Mouse (Mus musculus) adrenal gland, postnatal 0 days (tissue): Measurements from ENCODE around the gene Olfr1130. TPM values are rescaled to one million over a fixed set of nuclear protein-coding genes. Genes with fewer than 3 reads are reported as not detected.

Experiments used
- polyA plus RNA-seq: library from polyadenylated mRNA; unstranded; fragments of >200 nt; fragmentation: Nextera tagmentation; extraction: Ambion mirVana; gene quantifications from 2 replicates; pipeline ENCODE4 v1.2.1, GENCODE M21; 2015

The Olfr1130 gene
- not detected in 2 replicates for polyA plus RNA-seq

GRCm38 (mm10) chr2:87605912-87606311 lies at the start of gene Olfr1130:
Olfr1130 (plus strand) TSS chr2:87606212.

GRCm38 (mm10) chr2:87573602-87574001 lies 32.4 kb upstream of the Olfr1130 start, which contains the start of gene Olfr1129:
Olfr1129 (plus strand) TSS chr2:87573902.

GRCm38 (mm10) chr2:87626804-87627203 lies 20.8 kb downstream of the Olfr1130 start, which contains the start of gene Olfr1131:
Olfr1131 (plus strand) TSS chr2:87627104.

GRCm38 (mm10) chr2:87637435-87637834 lies 31.4 kb downstream of the Olfr1130 start, which contains the start of gene Olfr1132:
Olfr1132 (minus strand) TSS chr2:87637535.

GRCm38 (mm10) chr2:87647274-87647673 lies 41.3 kb downstream of the Olfr1130 start, which contains the start of gene Olfr1133:
Olfr1133 (minus strand) TSS chr2:87647374.

GRCm38 (mm10) chr2:87658360-87658759 lies 52.3 kb downstream of the Olfr1130 start, which contains the start of gene Olfr1134:
Olfr1134 (minus strand) TSS chr2:87658460.

Other genes with a start within 250 kb of the Olfr1130 start
- not detected in 2 replicates for gene Olfr1121, start 236.3 kb upstream of the Olfr1130 start, polyA plus RNA-seq
- gene Olfr1122, start 220.4 kb upstream of the Olfr1130 start, polyA plus RNA-seq = not detected in 2 replicates
- not detected in 2 replicates for gene Olfr1123, start 189.6 kb upstream of the Olfr1130 start, polyA plus RNA-seq
- gene Olfr1124, start 175.9 kb upstream of the Olfr1130 start, polyA plus RNA-seq = 0.08 TPM in 1 of 2 replicates, not detected in the other
- gene Olfr1126, start 152.2 kb upstream of the Olfr1130 start, polyA plus RNA-seq = not detected in 2 replicates
- gene Pramel7, start 109.1 kb upstream of the Olfr1130 start, polyA plus RNA-seq = not detected in 2 replicates
- gene Pramel6, start 99.6 kb upstream of the Olfr1130 start, polyA plus RNA-seq = not detected in 2 replicates
- gene Olfr153, start 74.4 kb upstream of the Olfr1130 start, polyA plus RNA-seq = not detected in 2 replicates
- not detected in 2 replicates for gene Olfr1128, start 60.7 kb upstream of the Olfr1130 start, polyA plus RNA-seq
- not detected in 2 replicates for gene Olfr1129, start 32.3 kb upstream of the Olfr1130 start, polyA plus RNA-seq
- not detected in 2 replicates for gene Olfr1131, start 20.9 kb downstream of the Olfr1130 start, polyA plus RNA-seq
- gene Olfr1132, start 31.3 kb downstream of the Olfr1130 start, polyA plus RNA-seq = not detected in 2 replicates
- gene Olfr1133, start 41.2 kb downstream of the Olfr1130 start, polyA plus RNA-seq = not detected in 2 replicates
- gene Olfr1134, start 52.2 kb downstream of the Olfr1130 start, polyA plus RNA-seq = not detected in 2 replicates
- not detected in 2 replicates for gene Olfr1135, start 67.5 kb downstream of the Olfr1130 start, polyA plus RNA-seq
- not detected in 2 replicates for gene Olfr1136, start 87.7 kb downstream of the Olfr1130 start, polyA plus RNA-seq
- not detected in 2 replicates for gene Olfr1137, start 107.0 kb downstream of the Olfr1130 start, polyA plus RNA-seq
- gene Olfr1138, start 133.8 kb downstream of the Olfr1130 start, polyA plus RNA-seq = not detected in 2 replicates
- not detected in 2 replicates for gene Olfr1140, start 137.5 kb downstream of the Olfr1130 start, polyA plus RNA-seq
- gene Olfr1141, start 147.8 kb downstream of the Olfr1130 start, polyA plus RNA-seq = not detected in 2 replicates
- gene Olfr152, start 173.3 kb downstream of the Olfr1130 start, polyA plus RNA-seq = not detected in 2 replicates
- not detected in 2 replicates for gene Olfr1143, start 194.4 kb downstream of the Olfr1130 start, polyA plus RNA-seq
- gene Olfr1145, start 203.6 kb downstream of the Olfr1130 start, polyA plus RNA-seq = not detected in 2 replicates
- not detected in 2 replicates for gene Olfr1148, start 224.3 kb downstream of the Olfr1130 start, polyA plus RNA-seq
- gene Olfr1150-ps1, start 237.8 kb downstream of the Olfr1130 start, polyA plus RNA-seq = not detected in 2 replicates
- gene Olfr1151, start 249.7 kb downstream of the Olfr1130 start, polyA plus RNA-seq = not detected in 2 replicates